In genomic region chr3:18733540-18733939, GRCm38 (mm10) we compare ENCODE assay signal across 21 mouse cellular contexts.
"Had no signal": no experiment of that assay in that cellular context is flagged by ENCODE, and none has a peak within 500 bp of the region (broad histone marks: within the 10 kb centered on the region; RNA-seq: fewer than 3 reads in every experiment).

No protein-coding gene starts in this region.

- H3K9me3 ChIP-seq: limb, embryonic 12.5 days; limb, embryonic 15.5 days; midbrain, embryonic 12.5 days; midbrain, embryonic 15.5 days; neural tube, embryonic 13.5 days; stomach, embryonic 15.5 days had no signal

- H3K27ac ChIP-seq: layer of hippocampus, adult 2 months; limb, embryonic 12.5 days; limb, embryonic 15.5 days; liver, embryonic 14.5 days; macrophage; midbrain, embryonic 12.5 days; midbrain, embryonic 15.5 days; neural tube, embryonic 13.5 days; stomach, embryonic 15.5 days had no signal

- H3K27me3 ChIP-seq: limb, embryonic 12.5 days; limb, embryonic 15.5 days; midbrain, embryonic 12.5 days; midbrain, embryonic 15.5 days; neural tube, embryonic 13.5 days; stomach, embryonic 15.5 days had no signal

- H3K4me3 ChIP-seq: layer of hippocampus, adult 2 months; limb, embryonic 12.5 days; limb, embryonic 15.5 days; midbrain, embryonic 12.5 days; midbrain, embryonic 15.5 days; neural tube, embryonic 13.5 days; stomach, embryonic 15.5 days had no signal

- DNase-seq: kidney, adult 9 months; kidney, postnatal 14 days; layer of hippocampus, adult 9-11 months; layer of hippocampus, postnatal 36 days; liver, postnatal 0 days; lung, embryonic 14.5 days; retina, postnatal 1 day; right cerebral cortex, postnatal 25 days; spleen, adult 18-20 months; thymus, postnatal 25 days had no signal

- H3K4me1 ChIP-seq: limb, embryonic 12.5 days; limb, embryonic 15.5 days; midbrain, embryonic 12.5 days; midbrain, embryonic 15.5 days; neural tube, embryonic 13.5 days; stomach, embryonic 15.5 days had no signal

- ATAC-seq: liver, postnatal 0 days; lung, postnatal 0 days; midbrain, embryonic 15.5 days had no signal

- H3K9ac ChIP-seq: limb, embryonic 12.5 days; limb, embryonic 15.5 days; liver, embryonic 14.5 days; liver, postnatal 0 days; lung, embryonic 14.5 days; midbrain, embryonic 12.5 days; midbrain, embryonic 15.5 days; neural tube, embryonic 13.5 days; stomach, embryonic 15.5 days had no signal

- H3K36me3 ChIP-seq: limb, embryonic 12.5 days; limb, embryonic 15.5 days; midbrain, embryonic 12.5 days; midbrain, embryonic 15.5 days; neural tube, embryonic 13.5 days; stomach, embryonic 15.5 days had no signal

- H3K4me2 ChIP-seq: limb, embryonic 12.5 days; limb, embryonic 15.5 days; liver, embryonic 11.5 days; lung, embryonic 14.5 days; midbrain, embryonic 12.5 days; midbrain, embryonic 15.5 days; neural tube, embryonic 13.5 days; stomach, embryonic 15.5 days had no signal
